Mouse (Mus musculus): ENCODE measurements at regions not wholly inside any gene's neighbourhood (a gene's known extent, or its start where the extent isn't known, plus 50 kb on each side); places are given as distances from the start of the nearest gene placed in this dataset.

DNA sequence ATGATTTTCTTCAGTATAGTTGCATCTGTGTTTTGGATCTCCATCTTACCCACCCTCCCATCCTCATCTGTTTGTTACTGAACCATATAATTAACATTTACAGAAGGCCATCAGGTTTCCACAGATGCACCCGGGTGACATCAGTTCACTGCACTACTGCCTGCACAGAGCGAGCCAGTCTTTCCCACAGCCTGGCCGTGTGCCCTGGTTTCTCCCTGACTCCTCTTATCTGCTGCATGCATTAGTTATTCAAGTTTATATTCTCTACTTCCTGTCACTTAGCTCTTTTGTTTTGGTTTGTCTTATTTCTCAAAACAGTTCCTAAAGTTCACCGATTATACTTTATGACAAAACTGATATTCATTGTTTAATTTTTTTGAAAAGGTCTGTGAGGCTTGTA, 113.1 kb upstream of the Adarb2 start:
- TF ChIP-seq ZC3H11A (IDR thresholded peaks at IDR 0.05; ENCODE audit: borderline replicate concordance, low read depth, low read length) = no peak
- TF ChIP-seq CHD2 (IDR thresholded peaks at IDR 0.05; ENCODE audit: low read depth, low read length) = no peak
- TF ChIP-seq ZNF384 (IDR thresholded peaks at IDR 0.05; ENCODE audit: low read depth, low read length) = no peak
- no peak for TF ChIP-seq MAFK (IDR thresholded peaks at IDR 0.05; ENCODE audit: insufficient read depth, low read depth, low read length)

Data from ES-E14 (cell line).